In genomic region chr3:109010489-109011260, GRCm38 (mm10) we compare ENCODE assay signal across 9 mouse cellular contexts. TPM values are rescaled to one million over a fixed set of nuclear protein-coding genes. Genes with fewer than 3 reads are reported as not detected.
DNase-seq lines count a peak whose midpoint lies in the region; ATAC-seq lines count a peak whose summit lies in the region.
"Had no signal": no experiment of that assay in that cellular context is flagged by ENCODE, and none has a peak within 500 bp of the region (broad histone marks: within the 10 kb centered on the region; RNA-seq: fewer than 3 reads in every experiment).

No protein-coding gene starts in this region.

- H3K4me2 ChIP-seq in midbrain, embryonic 11.5 days: no peak overlapping the region
- no peak overlapping the region for H3K4me2 ChIP-seq in midbrain, embryonic 15.5 days
- H3K4me2 ChIP-seq in intestine, embryonic 15.5 days (replicated peaks): no peak overlapping the region
- 0 out of 2 replicates have a peak overlapping the region, but pooled peaks have one; percentile 5 for H3K4me2 ChIP-seq in stomach, embryonic 14.5 days (replicated peaks; ENCODE audit: low read depth, low read length)
- no peak overlapping the region for H3K4me2 ChIP-seq in liver, embryonic 11.5 days
- H3K4me2 ChIP-seq: liver, embryonic 13.5 days had no signal

- 75% methylated on average over 7 of the region's 7 CpGs for WGBS in midbrain, embryonic 11.5 days
- 67% methylated on average over 7 of the region's 7 CpGs for WGBS in midbrain, embryonic 15.5 days
- WGBS in intestine, embryonic 15.5 days: 20% methylated on average over 7 of the region's 7 CpGs
- WGBS in stomach, embryonic 14.5 days: 14% methylated on average over 7 of the region's 7 CpGs
- WGBS in liver, embryonic 11.5 days: 58% methylated on average over 7 of the region's 7 CpGs

- H3K4me3 ChIP-seq in midbrain, embryonic 11.5 days (ENCODE audit: low read depth, low read length): no peak overlapping the region
- no peak overlapping the region for H3K4me3 ChIP-seq in midbrain, embryonic 15.5 days
- no peak overlapping the region for H3K4me3 ChIP-seq in intestine, embryonic 15.5 days (replicated peaks)
- H3K4me3 ChIP-seq in stomach, embryonic 14.5 days (ENCODE audit: low read depth, low read length): no peak overlapping the region
- H3K4me3 ChIP-seq in liver, embryonic 11.5 days (ENCODE audit: low read depth, low read length): no peak overlapping the region
- H3K4me3 ChIP-seq: liver, embryonic 13.5 days had no signal

- no peaks in the 10 kb centered on the region for H3K36me3 ChIP-seq in midbrain, embryonic 11.5 days (ENCODE audit: control insufficient read depth, insufficient read depth, low read length)
- H3K36me3 ChIP-seq in midbrain, embryonic 15.5 days (replicated peaks): no peaks in the 10 kb centered on the region
- no peaks in the 10 kb centered on the region for H3K36me3 ChIP-seq in intestine, embryonic 15.5 days
- no peaks in the 10 kb centered on the region for H3K36me3 ChIP-seq in stomach, embryonic 14.5 days (ENCODE audit: control insufficient read depth, insufficient read depth, low read length)
- no peaks in the 10 kb centered on the region for H3K36me3 ChIP-seq in liver, embryonic 11.5 days (ENCODE audit: control insufficient read depth, insufficient read depth, low read length)
- H3K36me3 ChIP-seq: liver, embryonic 13.5 days had no signal

- DNase-seq in adrenal gland, adult (ENCODE audit: inconsistent age in 2 of 2, low spot score in 1 of 2): peak; percentile 49 to 84
- no peak for DNase-seq in adrenal gland, postnatal 4 days (ENCODE audit: low spot score in 2 of 2)
- peak; percentile 64 for DNase-seq in midbrain, embryonic 11.5 days (ENCODE audit: low spot score, missing footprints)
- no peak for DNase-seq in liver, embryonic 11.5 days (ENCODE audit: low spot score)
- DNase-seq in spleen, postnatal 14 days (ENCODE audit: low spot score in 2 of 2): no peak
- DNase-seq: liver, embryonic 13.5 days had no signal

- H3K27me3 ChIP-seq in midbrain, embryonic 11.5 days (ENCODE audit: control insufficient read depth, insufficient read depth, low read length): no peaks in the 10 kb centered on the region
- H3K27me3 ChIP-seq in midbrain, embryonic 15.5 days (replicated peaks): no peaks in the 10 kb centered on the region
- H3K27me3 ChIP-seq in intestine, embryonic 15.5 days (replicated peaks): no peaks in the 10 kb centered on the region
- no peaks in the 10 kb centered on the region for H3K27me3 ChIP-seq in stomach, embryonic 14.5 days (ENCODE audit: control insufficient read depth, insufficient read depth, low read length)
- H3K27me3 ChIP-seq in liver, embryonic 11.5 days (replicated peaks; ENCODE audit: control insufficient read depth, insufficient read depth, low read length): no peaks in the 10 kb centered on the region
- H3K27me3 ChIP-seq: liver, embryonic 13.5 days had no signal

- no peak overlapping the region for H3K9ac ChIP-seq in midbrain, embryonic 11.5 days (ENCODE audit: low read length)
- no peak overlapping the region for H3K9ac ChIP-seq in midbrain, embryonic 15.5 days
- no peak overlapping the region for H3K9ac ChIP-seq in intestine, embryonic 15.5 days
- H3K9ac ChIP-seq in stomach, embryonic 14.5 days (replicated peaks; ENCODE audit: low read depth, low read length): no peak overlapping the region
- H3K9ac ChIP-seq in liver, embryonic 11.5 days (ENCODE audit: low read depth, low read length): no peak overlapping the region
- H3K9ac ChIP-seq: liver, embryonic 13.5 days had no signal

- no peaks in the 10 kb centered on the region for H3K4me1 ChIP-seq in midbrain, embryonic 11.5 days (ENCODE audit: control insufficient read depth, insufficient read depth, low read length)
- H3K4me1 ChIP-seq in midbrain, embryonic 15.5 days: no peaks in the 10 kb centered on the region
- peaks cover 5% of the 10 kb centered on the region; the same call in 1 of the 2 replicates for H3K4me1 ChIP-seq in intestine, embryonic 15.5 days (replicated peaks)
- peaks cover 20% of the 10 kb centered on the region for H3K4me1 ChIP-seq in stomach, embryonic 14.5 days (ENCODE audit: control insufficient read depth, insufficient read depth, low read length)
- H3K4me1 ChIP-seq in liver, embryonic 11.5 days (replicated peaks; ENCODE audit: control insufficient read depth, insufficient read depth, low read length): no peaks in the 10 kb centered on the region

- H3K9me3 ChIP-seq in midbrain, embryonic 11.5 days (ENCODE audit: control insufficient read depth, low read length): no peaks in the 10 kb centered on the region
- no peaks in the 10 kb centered on the region for H3K9me3 ChIP-seq in midbrain, embryonic 15.5 days
- no peaks in the 10 kb centered on the region for H3K9me3 ChIP-seq in intestine, embryonic 15.5 days
- H3K9me3 ChIP-seq in stomach, embryonic 14.5 days (ENCODE audit: control insufficient read depth, low read depth, low read length): no peaks in the 10 kb centered on the region
- H3K9me3 ChIP-seq in liver, embryonic 11.5 days (ENCODE audit: control insufficient read depth, low read length): no peaks in the 10 kb centered on the region
- H3K9me3 ChIP-seq: liver, embryonic 13.5 days had no signal

- H3K27ac ChIP-seq in midbrain, embryonic 11.5 days (ENCODE audit: low read depth, low read length): no peak overlapping the region
- H3K27ac ChIP-seq in midbrain, embryonic 15.5 days: no peak overlapping the region
- H3K27ac ChIP-seq in intestine, embryonic 15.5 days: 0 out of 2 replicates have a peak overlapping the region, but pooled peaks have one; percentile 76
- H3K27ac ChIP-seq in stomach, embryonic 14.5 days (ENCODE audit: low read length): peak overlapping the region; percentile 72
- no peak overlapping the region for H3K27ac ChIP-seq in liver, embryonic 11.5 days (ENCODE audit: low read depth, low read length)
- H3K27ac ChIP-seq: liver, embryonic 13.5 days had no signal

- no peak for ATAC-seq in midbrain, embryonic 11.5 days (ENCODE audit: low FRiP score)
- ATAC-seq in midbrain, embryonic 15.5 days (replicated peaks): no peak
- peak; percentile 84 for ATAC-seq in intestine, embryonic 15.5 days
- peak; percentile 87 for ATAC-seq in stomach, embryonic 14.5 days (ENCODE audit: insufficient number of reproducible peaks, insufficient read depth, low FRiP score, low read depth)
- ATAC-seq in liver, embryonic 11.5 days (replicated peaks; ENCODE audit: low FRiP score): no peak

RNA-seq across cellular contexts. Expression of gene Fam102b, which starts 16.7 kb away (rescaled TPM):
- total RNA-seq in adrenal gland, postnatal 4 days (2021): 10 to 100 TPM; 20.7 to 22.7 TPM
- 11.7 and 12.5 TPM in 2 replicates for polyA plus RNA-seq in midbrain, embryonic 11.5 days (2014; fragmentation: Nextera tagmentation; extraction: Ambion mirVana)
- polyA plus RNA-seq in midbrain, embryonic 15.5 days (2015; fragmentation: Nextera tagmentation; extraction: Ambion mirVana): 22.3 and 25.3 TPM in 2 replicates
- polyA plus RNA-seq in intestine, embryonic 15.5 days (2015; fragmentation: Nextera tagmentation; extraction: Ambion mirVana): 10.5 and 11.8 TPM in 2 replicates
- 18.0 and 19.5 TPM in 2 replicates for polyA plus RNA-seq in stomach, embryonic 14.5 days (2014; fragmentation: Nextera tagmentation; extraction: Ambion mirVana)
- 6.2 and 6.6 TPM in 2 replicates for polyA plus RNA-seq in liver, embryonic 11.5 days (2014; fragmentation: Nextera tagmentation; extraction: Ambion mirVana)

Comparison
In these comparisons a context has a peak if more than half of its experiments do, and no peak if none do; other contexts are left out.
1. DNase-seq: peak in adrenal gland, adult (2 of 2) and midbrain, embryonic 11.5 days (single experiment); none in adrenal gland, postnatal 4 days (0 of 2), liver, embryonic 11.5 days (single experiment) and spleen, postnatal 14 days (0 of 2).
2. ATAC-seq: peak in intestine, embryonic 15.5 days (single experiment) and stomach, embryonic 14.5 days (single experiment); none in midbrain, embryonic 11.5 days (single experiment), midbrain, embryonic 15.5 days (single experiment) and liver, embryonic 11.5 days (single experiment).
3. H3K27ac ChIP-seq: peak in intestine, embryonic 15.5 days (single experiment) and stomach, embryonic 14.5 days (single experiment); none in midbrain, embryonic 11.5 days (single experiment), midbrain, embryonic 15.5 days (single experiment) and liver, embryonic 11.5 days (single experiment).